Mouse (Mus musculus): ENCODE results near the gene Idh3b. TPM values are rescaled to one million over a fixed set of nuclear protein-coding genes. Genes with fewer than 3 reads are reported as not detected.

Gene Idh3b
- polyA plus RNA-seq, 1 experiment = 9.7 TPM

GRCm38 (mm10) chr2:130248226-130248625 lies 36.1 kb downstream of the Idh3b start:
- H3K27me3 ChIP-seq (ENCODE audit: control insufficient read depth) = no peaks in the 10 kb centered on the region
- no peaks in the 10 kb centered on the region for H3K9me3 ChIP-seq (ENCODE audit: control insufficient read depth, low read length)
- H3K4me3 ChIP-seq (replicated peaks) = no peak overlapping the region
- peaks cover 21% of the 10 kb centered on the region for H3K4me1 ChIP-seq (ENCODE audit: control insufficient read depth)
- TF ChIP-seq TAL1 (IDR thresholded peaks at IDR 0.05; ENCODE audit: low read length) = no peak
- no peak for TF ChIP-seq GATA1 (IDR thresholded peaks at IDR 0.05; ENCODE audit: low read length)
- peaks cover 10% of the 10 kb centered on the region for H3K36me3 ChIP-seq (ENCODE audit: control insufficient read depth)

- Histone ChIP-seq H3K4me3 (replicated peaks) (no peak overlapping the region), H3K36me3 (ENCODE audit: control insufficient read depth) (peaks cover 10% of the 10 kb centered on the region), H3K27me3 (ENCODE audit: control insufficient read depth) (no peaks in the 10 kb centered on the region), H3K4me1 (ENCODE audit: control insufficient read depth) (peaks cover 21% of the 10 kb centered on the region), H3K9me3 (ENCODE audit: control insufficient read depth, low read length) (no peaks in the 10 kb centered on the region)
- TF ChIP-seq GATA1 (IDR thresholded peaks at IDR 0.05; ENCODE audit: low read length) (no peak), TAL1 (IDR thresholded peaks at IDR 0.05; ENCODE audit: low read length) (no peak)
Observed at GRCm38 (mm10) chr2:130246912-130247311, 37.4 kb downstream of the Idh3b start.

Other genes starting within 250 kb of the Idh3b start
- not detected in 2 replicates for gene Tgm6, start 172.1 kb downstream of the Idh3b start, polyA plus RNA-seq (2012)
- gene Snrpb, start 105.1 kb downstream of the Idh3b start, polyA plus RNA-seq (2012) = 43.6 and 46.0 TPM in 2 replicates
- gene Tmc2, start 89.4 kb downstream of the Idh3b start, polyA plus RNA-seq (2012) = not detected in 2 replicates
- 6.1 and 6.4 TPM in 2 replicates for gene Nop56, start 10.1 kb downstream of the Idh3b start, polyA plus RNA-seq (2012)
- gene Ebf4, start 10.6 kb upstream of the Idh3b start, polyA plus RNA-seq (2012) = not detected in 2 replicates
- gene Cpxm1, start 113.0 kb upstream of the Idh3b start, polyA plus RNA-seq (2012) = not detected in 2 replicates
- gene Gm28372, start 120.7 kb upstream of the Idh3b start, polyA plus RNA-seq (2012) = not detected in 2 replicates
- gene 1700020A23Rik, start 120.7 kb upstream of the Idh3b start, polyA plus RNA-seq (2012) = not detected in 2 replicates
- gene Tmem239, start 121.9 kb upstream of the Idh3b start, polyA plus RNA-seq (2012) = not detected in 2 replicates
- 1.2 and 1.3 TPM in 2 replicates for gene Vps16, start 139.8 kb upstream of the Idh3b start, polyA plus RNA-seq (2012)
- gene Pced1a, start 140.2 kb upstream of the Idh3b start, polyA plus RNA-seq (2012) = 0.38 and 0.42 TPM in 2 replicates
- 1.2 and 1.9 TPM in 2 replicates for gene Ptpra, start 165.7 kb upstream of the Idh3b start, polyA plus RNA-seq (2012)

Measured in erythroblast, embryonic 14.5 days (primary cell).